Mouse (Mus musculus): ENCODE measurements around the gene Twnk. TPM values are rescaled to one million over a fixed set of nuclear protein-coding genes. Genes with fewer than 3 reads are reported as not detected.

Gene Twnk
- total and polyA plus RNA-seq, 3 experiments, result 12.4 to 30.1 (median 18.9) TPM

GRCm38 (mm10) chr19:45016341-45017215 is 11.1 kb downstream of the Twnk start:
- H3K79me2 ChIP-seq (replicated peaks; ENCODE audit: control insufficient read depth, extremely low read depth, insufficient read depth, poor library complexity, severe bottlenecking), result peaks cover 5% of the 10 kb centered on the region; the same call in 1 of the 2 replicates
- H3K27ac ChIP-seq (ENCODE audit: insufficient read depth, low read depth), result peak overlapping the region; percentile 73
- TF ChIP-seq TCF12 (IDR thresholded peaks at IDR 0.05; ENCODE audit: low read depth, low read length) (no peak), GABPA (IDR thresholded peaks at IDR 0.05; ENCODE audit: insufficient replicate concordance, low read depth, low read length) (no peak), BHLHE40 (IDR thresholded peaks at IDR 0.05; ENCODE audit: low read depth, low read length) (peak; percentile 50; the same call in 1 of the 2 replicates), ETS1 (conservative IDR thresholded peaks at IDR 0.05; ENCODE audit: low read depth, low read length) (no peak; the same call in 1 of the 2 replicates), EP300 (IDR thresholded peaks at IDR 0.05; ENCODE audit: low read length) (no peak), PAX5 (IDR thresholded peaks at IDR 0.05; ENCODE audit: low read length) (no peak), NRF1 (IDR thresholded peaks at IDR 0.05; ENCODE audit: low read depth, low read length) (no peak), JUND (conservative IDR thresholded peaks at IDR 0.05; ENCODE audit: low read depth, low read length) (no peak), MXI1 (IDR thresholded peaks at IDR 0.05; ENCODE audit: low read depth, low read length) (peak; percentile 58; the same call in 1 of the 2 replicates), HCFC1 (IDR thresholded peaks at IDR 0.05; ENCODE audit: low read depth, low read length) (no peak), MAZ (IDR thresholded peaks at IDR 0.05; ENCODE audit: low read depth, low read length) (peak; percentile 72), ZKSCAN1 (IDR thresholded peaks at IDR 0.05; ENCODE audit: borderline replicate concordance, low read depth, low read length) (no peak), ZMIZ1 (IDR thresholded peaks at IDR 0.05; ENCODE audit: low read depth, low read length) (no peak), MYC (IDR thresholded peaks at IDR 0.05; ENCODE audit: low read depth, low read length) (peak; percentile 2; the same call in 1 of the 2 replicates), IRF4 (IDR thresholded peaks at IDR 0.05; ENCODE audit: low read depth, low read length) (peak; percentile 28; the same call in 1 of the 2 replicates), ZC3H11A (IDR thresholded peaks at IDR 0.05; ENCODE audit: low read depth, low read length) (no peak), E2F4 (IDR thresholded peaks at IDR 0.05; ENCODE audit: insufficient replicate concordance, low read depth, low read length) (no peak), UBTF (IDR thresholded peaks at IDR 0.05; ENCODE audit: low read depth, low read length) (no peak), MAFK (IDR thresholded peaks at IDR 0.05; ENCODE audit: insufficient replicate concordance, low read length) (no peak), MEF2A (IDR thresholded peaks at IDR 0.05; ENCODE audit: borderline replicate concordance, low read depth, low read length) (peak; percentile 60; the same call in 1 of the 2 replicates), JUN (IDR thresholded peaks at IDR 0.05; ENCODE audit: insufficient read depth, low read depth, low read length) (no peak), CHD2 (IDR thresholded peaks at IDR 0.05; ENCODE audit: low read length) (no peak), MAX (IDR thresholded peaks at IDR 0.05; ENCODE audit: low read length) (peak; percentile 57; the same call in 1 of the 2 replicates), USF2 (conservative IDR thresholded peaks at IDR 0.05; ENCODE audit: low read depth, low read length) (no peak; the same call in 1 of the 2 replicates), CHD1 (IDR thresholded peaks at IDR 0.05; ENCODE audit: low read depth, low read length) (no peak), TBP (conservative IDR thresholded peaks at IDR 0.05; ENCODE audit: low read depth, low read length) (no peak), RAD21 (IDR thresholded peaks at IDR 0.05; ENCODE audit: low read depth, low read length) (no peak), RCOR1 (conservative IDR thresholded peaks at IDR 0.05; ENCODE audit: low read depth, low read length) (no peak), ELF1 (IDR thresholded peaks at IDR 0.05; ENCODE audit: low read depth, low read length) (no peak), SMC3 (IDR thresholded peaks at IDR 0.05; ENCODE audit: low read depth, low read length) (no peak), CTCF (conservative IDR thresholded peaks at IDR 0.05 in 1 of 2, IDR thresholded peaks at IDR 0.05 in 1 of 2; ENCODE audit: low read depth in 2 of 2, low read length in 2 of 2) (no peak), USF1 (IDR thresholded peaks at IDR 0.05; ENCODE audit: low read depth, low read length) (peak; percentile 46; the same call in 1 of the 2 replicates), KAT2A (IDR thresholded peaks at IDR 0.05; ENCODE audit: insufficient replicate concordance, low read length) (no peak), SIN3A (IDR thresholded peaks at IDR 0.05; ENCODE audit: low read length) (no peak; the same call in none of the 2 replicates), NELFE (IDR thresholded peaks at IDR 0.05; ENCODE audit: low read depth, low read length) (no peak), POLR2A (IDR thresholded peaks at IDR 0.05; ENCODE audit: low read depth, low read length) (peak; percentile 13), POLR2AphosphoS2 (IDR thresholded peaks at IDR 0.05; ENCODE audit: low read depth, low read length) (no peak), ZNF384 (IDR thresholded peaks at IDR 0.05; ENCODE audit: low read depth, low read length) (no peak)
- no peaks in the 10 kb centered on the region for H3K9me3 ChIP-seq (replicated peaks; ENCODE audit: low read length)
- in situ Hi-C loops (cut with MboI; ENCODE audit: low pct_ligation_motif_present, low pct_unique_long_range_greater_than_20kb, low sequenced_read_pairs), result no loop called here
- H3K36me3 ChIP-seq (replicated peaks in 1 of 2; ENCODE audit: control insufficient read depth in 1 of 2, insufficient read depth in 1 of 2, low read length in 1 of 2), result peaks cover 5 to 17% of the 10 kb centered on the region in 2 experiments
- peaks cover 37% of the 10 kb centered on the region for H3K27me3 ChIP-seq (replicated peaks)
- peak overlapping the region; percentile 77 for H3K4me2 ChIP-seq (ENCODE audit: insufficient read depth, low read depth, poor library complexity, severe bottlenecking)
- peak overlapping the region; percentile 87 for H3K9ac ChIP-seq (ENCODE audit: insufficient read depth, low read depth)
- dilution Hi-C loops (cut with MboI; ENCODE audit: extremely low pct_ligation_motif_present, extremely low pct_unique_long_range_greater_than_20kb, low sequenced_read_pairs), result no loop called here
- no peak for DNase-seq (ENCODE audit: extremely low read depth)
- peak overlapping the region in 2 of 3 experiments; percentile 32 to 45 for H3K4me3 ChIP-seq (replicated peaks in 1 of 3; ENCODE audit: low read depth in 2 of 3, low read length in 2 of 3, poor library complexity in 1 of 3)
- peaks cover 23 to 43% of the 10 kb centered on the region in 2 experiments for H3K4me1 ChIP-seq (ENCODE audit: control insufficient read depth in 1 of 2, insufficient read depth in 2 of 2)
